Mouse (Mus musculus) liver, embryonic 14.5 days (tissue): ENCODE results near the gene Trpv5.

Source experiments
- CTCF ChIP-seq: IDR thresholded peaks from 2 replicates; pipeline ENCODE4 v1.5.1; 2016; ENCODE audit warnings: antibody characterized with exemption, low read depth, control low read depth
- EP300 ChIP-seq: IDR thresholded peaks from 2 replicates; pipeline ENCODE4 v1.6.1; 2016; ENCODE audit warnings: antibody characterized with exemption, low read depth

DNA sequence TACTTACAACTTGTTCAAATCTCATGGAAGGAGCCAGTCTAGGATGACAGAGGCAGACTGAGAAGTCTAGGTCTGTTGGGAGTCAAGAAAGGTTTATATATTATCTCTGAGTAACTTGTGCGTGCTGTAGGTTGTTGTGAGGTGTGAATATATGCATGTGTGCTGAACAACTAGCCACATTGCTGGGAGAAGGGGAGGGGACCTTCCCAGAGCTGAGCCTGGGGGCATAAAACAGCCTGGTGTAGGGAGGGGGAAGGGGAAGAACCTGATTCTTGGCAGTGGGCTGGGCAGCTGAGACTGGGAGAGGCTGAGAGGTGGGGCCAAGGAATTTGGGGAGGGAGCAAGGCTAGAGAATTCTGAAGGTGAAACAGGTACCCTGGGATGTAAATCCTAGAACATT is at the start of gene Trpv5:
- TF ChIP-seq CTCF, result no peak
- no peak for TF ChIP-seq EP300
